Mouse (Mus musculus): ENCODE measurements around the gene Pklr.

- TF ChIP-seq CTCF (conservative IDR thresholded peaks at IDR 0.05; ENCODE audit: low read length): no peak
- no peak for TF ChIP-seq POU5F1 (IDR thresholded peaks at IDR 0.05; ENCODE audit: borderline replicate concordance, low read length)
These were observed 21.0 kb downstream of the Pklr start for GRCm38 (mm10) chr3:89156951-89157350.

All from E14TG2a.4 (cell line).